Mouse (Mus musculus) embryonic fibroblast, embryonic 13.5 days (primary cell): ENCODE data around the gene Sun3.
A peak's percentile ranks its signal among the peaks of the same experiment; 100 is the strongest.

Experiments
- CTCF ChIP-seq: IDR thresholded peaks from 2 replicates; pipeline ENCODE4 v1.5.1; 2011; ENCODE audit warnings: mild to moderate bottlenecking, control low read depth, low read length, moderate library complexity, borderline replicate concordance; ENCODE audit not compliant: insufficient read depth
- POLR2A ChIP-seq: IDR thresholded peaks from 2 replicates; pipeline ENCODE4 v1.6.1; 2011; ENCODE audit warnings: low read depth, mild to moderate bottlenecking, control low read depth, low read length, moderate library complexity

DNA sequence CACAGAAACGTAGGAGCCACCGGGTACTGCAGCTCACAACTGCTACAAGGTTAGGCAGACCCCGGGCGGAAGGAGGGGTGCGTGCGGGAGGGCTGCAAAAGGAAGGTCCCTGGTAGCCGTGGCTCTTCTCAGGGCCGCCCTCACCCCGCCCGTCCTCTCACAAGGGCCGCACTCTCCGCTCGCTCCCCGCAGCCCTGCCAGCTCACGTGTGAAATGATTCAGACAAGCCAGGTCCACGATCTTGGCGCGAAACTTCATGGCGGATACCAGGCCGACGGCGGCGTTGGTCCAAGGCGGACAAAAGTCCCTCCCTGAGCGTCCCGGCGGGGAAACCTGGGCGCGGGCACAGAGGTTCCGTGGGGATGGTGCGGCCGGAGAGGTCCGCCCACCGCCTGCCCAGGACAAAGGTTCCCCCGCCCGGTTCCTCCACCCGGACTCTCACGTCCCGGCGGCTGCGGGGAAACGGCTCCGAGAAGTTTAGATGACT lies 37.9 kb downstream of the Sun3 start, which contains the start of gene Hus1:
- TF ChIP-seq CTCF = no peak
- peak; percentile 86 for TF ChIP-seq POLR2A
